Mouse (Mus musculus): Measurements from ENCODE around the gene Bcar3. TPM values are rescaled to one million over a fixed set of nuclear protein-coding genes. Genes with fewer than 3 reads are reported as not detected.

The Bcar3 gene
- total RNA-seq, 2 experiments from 2014 or later = 14.1 to 23.2 TPM

DNA sequence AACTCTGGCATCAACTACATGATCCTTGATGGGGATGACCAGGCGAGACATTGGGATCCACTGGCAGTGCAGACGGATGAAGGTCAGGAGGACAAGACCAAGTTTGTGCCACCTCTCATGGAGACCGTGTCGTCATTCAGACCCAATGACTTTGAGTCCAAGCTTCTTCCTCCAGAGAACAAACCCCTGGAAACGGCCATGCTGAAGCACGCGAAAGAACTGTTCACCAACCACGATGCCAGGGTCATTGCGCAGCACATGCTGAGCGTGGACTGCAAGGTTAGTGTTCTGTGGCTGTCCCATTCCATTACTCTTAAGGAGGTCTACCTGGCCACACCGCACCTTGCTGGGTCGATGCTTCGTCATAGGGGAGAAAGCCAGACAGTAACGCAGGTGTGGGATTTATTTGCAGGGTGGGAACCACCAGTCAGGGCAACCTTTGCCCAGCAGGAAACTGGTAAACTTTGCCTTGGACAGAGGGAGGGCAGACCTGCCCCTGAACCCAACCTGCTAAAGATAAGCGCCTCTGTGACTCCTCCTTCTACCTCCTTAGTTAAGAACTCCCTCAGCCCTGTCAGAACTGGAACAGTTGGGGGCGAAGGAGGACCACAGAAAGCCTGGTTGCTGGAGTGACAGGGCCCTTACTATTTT lies 218.9 kb downstream of the Bcar3 start:
- no peak for DNase-seq

DNA sequence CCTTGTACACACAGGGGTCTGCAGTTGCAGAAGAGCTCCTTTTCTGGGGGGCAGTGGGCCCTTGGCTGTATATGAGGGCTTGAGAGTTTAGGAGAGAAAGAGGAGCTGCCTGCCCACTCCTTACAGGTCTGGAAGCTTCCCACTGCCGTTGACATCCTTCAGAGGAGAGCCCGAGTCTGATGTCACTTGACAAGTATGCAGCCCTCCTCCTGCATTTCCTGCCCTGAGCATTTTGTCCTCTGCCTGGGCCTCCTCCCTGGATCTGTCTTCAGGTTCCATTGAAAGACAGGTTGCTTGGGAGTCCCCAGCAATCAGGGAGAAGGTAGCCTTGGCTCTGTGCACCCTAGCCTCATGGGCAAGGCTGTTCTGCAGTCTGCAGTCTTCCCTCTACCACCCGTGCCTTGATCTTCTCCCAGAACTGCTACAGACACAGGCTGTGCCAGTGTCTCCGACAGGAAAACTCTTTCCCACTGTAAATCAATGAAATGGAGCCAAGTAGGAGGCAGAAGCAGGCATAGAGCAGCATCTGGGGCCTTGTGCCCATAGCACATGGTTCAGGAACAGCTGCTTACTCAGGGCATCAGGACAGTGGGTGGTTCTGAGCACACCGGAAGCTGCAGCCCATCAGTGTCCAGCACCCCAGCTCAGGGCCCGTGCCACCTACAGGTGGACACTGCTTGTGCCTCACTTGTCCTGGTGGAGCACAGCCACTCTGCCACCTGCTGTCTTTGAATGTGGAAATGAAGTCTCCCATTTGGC lies 221.8 kb downstream of the Bcar3 start:
- DNase-seq = no peak

DNA sequence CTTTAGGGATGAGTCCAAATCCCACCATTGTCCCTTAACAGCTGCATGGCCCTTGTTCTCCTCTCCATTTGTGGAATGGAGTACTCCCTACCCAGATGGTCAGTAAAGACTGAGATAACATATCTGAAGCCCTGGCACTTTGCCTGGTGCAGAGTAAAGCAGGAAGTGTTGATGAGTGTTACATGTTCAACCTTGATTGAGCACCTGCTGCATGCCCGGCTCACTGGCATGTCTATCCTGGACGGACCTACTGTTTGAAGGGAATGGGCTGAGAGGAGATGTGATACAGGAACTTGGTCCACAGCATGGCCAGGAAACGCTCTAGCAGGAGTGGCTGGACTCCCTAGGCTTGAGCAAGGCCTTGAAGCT lies 222.4 kb downstream of the Bcar3 start:
- DNase-seq = no peak

DNA sequence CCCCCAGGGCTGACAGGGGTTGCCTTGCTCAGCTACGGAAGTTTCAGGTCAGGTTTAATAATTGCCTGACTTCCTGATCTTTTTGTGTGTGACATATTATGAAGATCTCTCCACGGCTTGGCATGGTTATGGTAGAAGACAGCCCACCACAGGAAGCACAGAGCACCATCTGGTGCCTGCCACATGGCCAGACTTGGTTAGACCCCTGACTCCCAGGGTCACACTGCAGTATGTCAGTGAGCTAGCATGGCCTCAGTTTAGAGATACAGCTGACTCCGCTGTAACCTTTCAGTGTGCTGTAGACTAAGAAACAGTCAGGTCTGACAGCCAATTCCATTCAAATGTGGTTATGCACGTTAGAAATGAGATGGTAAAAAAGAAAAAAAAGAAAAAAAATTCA lies 223.8 kb downstream of the Bcar3 start:
- DNase-seq = no peak

DNA sequence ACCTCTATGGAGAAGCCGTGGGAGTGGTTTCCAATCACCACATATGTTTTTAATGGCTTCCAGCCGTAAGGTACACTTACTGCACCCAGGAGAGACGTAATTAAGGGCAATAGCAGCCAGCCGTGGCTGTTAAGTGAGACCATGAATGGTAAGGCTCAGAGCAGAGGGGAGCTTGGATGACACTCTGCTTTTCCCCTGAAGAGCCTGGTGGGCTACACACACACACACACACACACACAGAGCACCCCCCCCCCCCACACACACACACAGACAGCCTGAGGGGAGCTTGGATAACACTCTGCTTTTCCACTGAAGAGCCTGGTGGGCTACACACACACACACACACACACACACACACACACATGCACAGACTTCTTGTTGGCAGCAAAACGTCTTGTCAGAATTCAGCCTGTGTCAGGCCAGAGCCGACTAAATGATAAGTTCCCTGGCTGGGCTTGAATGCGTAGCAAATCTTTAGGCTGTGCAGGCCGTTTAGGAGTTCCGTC lies 224.3 kb downstream of the Bcar3 start:
- DNase-seq = no peak

DNA sequence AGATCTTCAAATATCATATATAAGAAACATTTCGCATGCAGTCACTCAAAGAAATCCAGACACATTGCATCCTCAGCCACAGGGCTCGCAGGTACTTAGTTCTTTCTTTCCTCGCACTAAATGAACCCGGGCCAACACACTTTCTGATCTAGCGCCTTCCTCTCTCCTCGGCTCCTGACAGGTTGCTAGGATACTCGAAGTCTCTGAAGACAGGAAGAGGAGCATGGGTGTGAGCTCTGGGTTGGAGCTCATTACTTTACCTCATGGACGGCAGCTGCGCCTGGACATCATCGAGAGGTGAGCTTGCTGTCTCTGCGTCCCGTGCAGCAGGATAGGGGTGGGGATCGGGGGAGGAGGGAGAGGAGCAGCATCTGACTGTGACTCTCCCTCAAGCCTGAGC lies 225.1 kb downstream of the Bcar3 start:
- no peak for DNase-seq

DNA sequence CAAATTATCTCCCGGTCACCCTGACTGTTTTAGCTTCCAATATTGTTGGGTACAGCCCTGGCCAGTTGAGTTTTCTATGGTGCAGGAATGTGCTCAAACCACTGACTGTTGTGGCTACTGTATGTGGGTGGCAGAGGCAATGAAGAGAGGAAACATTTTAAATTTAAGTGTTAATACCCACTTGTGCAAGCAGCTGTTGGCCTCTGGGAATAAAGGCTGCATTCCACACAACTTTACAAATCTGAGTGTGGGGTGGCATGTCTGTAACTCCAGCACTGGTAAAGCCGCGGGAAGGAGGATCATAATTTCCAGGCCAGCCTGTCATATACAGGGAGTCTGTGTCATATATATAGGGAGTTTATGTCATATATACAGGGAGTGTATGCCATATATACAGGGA lies 226.4 kb downstream of the Bcar3 start:
- DNase-seq = no peak

DNA sequence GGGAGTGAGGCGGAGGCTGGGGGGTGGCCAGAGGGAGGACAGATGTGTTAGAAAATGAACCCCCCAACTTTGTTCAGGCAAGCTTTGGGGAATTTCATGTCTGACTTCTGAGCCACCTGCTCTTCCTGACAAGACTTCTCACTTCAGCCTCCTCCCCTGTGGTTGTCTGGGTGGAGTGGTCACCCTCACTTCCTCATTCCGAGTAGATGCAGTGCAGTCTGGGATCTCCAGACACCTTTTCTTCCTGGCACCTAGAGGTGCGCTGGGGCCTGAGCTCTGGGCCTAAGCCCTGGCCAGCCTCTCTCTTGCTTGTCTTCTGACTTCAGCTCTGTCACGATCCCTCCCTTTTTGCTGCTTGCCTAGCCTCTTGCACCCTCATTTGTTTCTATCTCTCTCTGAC lies 226.9 kb downstream of the Bcar3 start:
- DNase-seq = no peak

DNA sequence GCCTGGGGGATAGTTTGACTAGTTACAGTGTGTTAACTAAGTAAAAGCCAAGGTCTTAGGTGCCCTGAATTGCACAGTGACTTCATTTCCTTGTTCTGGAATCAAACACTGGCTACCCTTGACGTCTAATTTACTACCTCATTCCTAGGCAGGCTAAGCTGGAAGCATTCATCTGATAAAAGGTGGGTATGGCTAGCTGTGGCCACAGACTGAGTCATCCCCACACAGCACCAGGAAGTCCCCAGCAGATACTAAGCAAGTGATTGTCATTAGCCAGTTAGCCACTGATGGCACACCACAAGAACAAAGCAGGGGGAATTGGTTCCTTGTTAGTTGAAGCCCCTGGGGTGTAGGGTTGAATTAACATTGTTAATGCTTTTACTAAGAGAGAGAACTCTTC lies 227.4 kb downstream of the Bcar3 start:
- no peak for DNase-seq

DNA sequence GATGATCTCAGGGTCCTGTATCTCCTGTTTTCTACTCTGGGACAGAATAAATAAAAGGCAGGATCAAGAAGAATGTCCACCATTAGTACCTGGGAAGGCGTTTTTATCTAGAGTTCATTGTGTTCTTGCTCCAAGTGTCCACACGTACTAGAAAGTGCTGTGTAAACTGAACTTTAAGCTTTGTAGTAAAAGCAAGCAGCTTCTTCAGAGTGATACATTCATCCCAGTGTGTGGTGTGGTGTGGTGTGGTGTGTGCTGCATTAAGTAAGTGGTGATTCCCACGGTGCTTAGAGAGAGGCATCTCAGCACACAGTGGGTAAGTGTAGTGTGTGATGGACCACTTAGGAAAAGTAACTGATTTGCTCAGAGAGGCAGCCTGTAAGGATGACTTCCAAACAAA lies 234.5 kb downstream of the Bcar3 start:
- no peak for DNase-seq

DNA sequence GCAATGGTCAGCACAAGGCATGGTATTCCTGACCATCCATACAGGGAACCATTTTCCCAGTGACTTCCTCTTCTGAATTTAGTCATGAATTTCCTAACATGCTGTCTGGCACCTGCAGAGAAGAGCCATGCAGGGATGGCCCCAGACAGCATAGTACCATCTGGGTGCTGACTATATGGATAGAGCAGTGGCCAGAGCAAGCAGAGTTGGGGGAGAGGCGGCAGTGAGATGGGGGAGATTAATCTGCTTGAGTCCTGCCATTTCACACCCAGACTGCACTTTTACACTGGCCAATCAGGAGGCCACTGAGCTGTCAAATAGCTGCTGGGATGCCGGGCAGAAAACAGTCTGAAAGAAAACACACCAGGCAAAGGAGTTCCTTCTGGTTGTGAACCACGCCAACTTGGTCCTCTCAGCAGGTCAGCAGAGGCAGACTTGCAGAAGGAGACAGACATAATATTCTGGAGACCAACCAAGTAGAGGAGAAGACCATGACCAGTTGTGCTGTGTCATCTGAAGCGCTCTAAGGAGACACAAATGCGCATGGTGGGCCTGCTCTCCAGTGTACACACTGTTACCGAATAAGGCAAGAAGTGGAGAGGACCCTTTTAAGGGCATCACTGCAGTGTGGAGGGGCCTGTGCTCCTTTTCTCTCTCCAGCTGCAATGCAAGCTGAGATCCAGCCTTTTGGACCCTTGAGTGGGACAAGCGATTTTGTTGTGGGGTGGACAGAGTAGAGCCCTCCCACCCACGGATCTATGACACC lies 242.2 kb downstream of the Bcar3 start:
- no peak for DNase-seq

DNA sequence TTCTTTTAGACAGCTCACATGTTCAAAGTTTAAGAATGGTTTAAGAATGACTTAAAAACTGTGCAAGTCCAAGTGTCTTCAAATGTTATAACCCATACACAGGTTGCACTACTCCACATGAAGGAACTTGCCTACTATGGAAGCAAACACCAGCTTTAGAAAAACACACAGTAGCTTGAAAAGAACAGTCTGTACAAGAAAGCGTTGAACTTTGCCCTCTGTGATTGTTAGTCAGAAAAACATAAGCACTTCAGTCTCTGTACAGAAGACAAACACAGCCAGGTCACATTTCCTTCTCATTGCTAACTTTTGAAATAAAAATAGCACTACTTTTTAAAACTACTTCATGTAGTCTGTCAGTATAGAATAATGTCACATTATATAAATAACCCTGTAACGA lies 244.9 kb downstream of the Bcar3 start:
- no peak for DNase-seq

DNA sequence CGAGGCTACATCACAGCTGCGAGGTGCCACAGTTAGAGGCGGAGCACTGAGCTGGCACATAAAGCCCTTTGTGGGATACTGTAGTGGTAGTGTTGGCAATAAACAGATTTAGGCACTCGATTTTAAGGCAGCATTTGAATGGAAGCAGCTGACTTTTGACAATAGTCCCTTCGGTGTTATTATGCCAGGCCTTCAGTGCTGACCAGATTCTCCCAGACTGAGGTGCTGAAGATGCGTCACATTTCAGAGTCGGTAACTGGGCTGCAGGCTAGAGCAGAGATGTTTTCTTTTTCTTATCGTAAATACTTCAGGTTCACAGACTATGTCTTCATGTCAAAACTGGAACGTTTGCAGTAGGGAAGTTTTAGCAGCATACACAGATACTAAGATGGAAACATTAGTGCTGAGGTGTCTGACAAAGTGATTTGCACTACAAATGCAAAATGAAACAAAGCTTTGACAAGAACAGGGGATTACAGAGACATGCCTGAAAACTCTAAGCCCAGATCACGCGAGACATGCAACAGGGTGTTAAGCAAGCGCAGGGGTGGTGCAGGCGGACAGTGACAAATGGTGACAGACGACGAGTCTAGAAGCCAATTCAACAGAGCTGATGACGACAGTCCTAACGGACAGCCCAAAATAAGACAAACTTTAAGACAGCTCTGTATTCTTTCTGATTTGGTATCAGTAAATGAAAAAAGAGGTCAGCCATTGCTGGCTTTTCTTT lies 246.2 kb downstream of the Bcar3 start:
- DNase-seq = no peak

DNA sequence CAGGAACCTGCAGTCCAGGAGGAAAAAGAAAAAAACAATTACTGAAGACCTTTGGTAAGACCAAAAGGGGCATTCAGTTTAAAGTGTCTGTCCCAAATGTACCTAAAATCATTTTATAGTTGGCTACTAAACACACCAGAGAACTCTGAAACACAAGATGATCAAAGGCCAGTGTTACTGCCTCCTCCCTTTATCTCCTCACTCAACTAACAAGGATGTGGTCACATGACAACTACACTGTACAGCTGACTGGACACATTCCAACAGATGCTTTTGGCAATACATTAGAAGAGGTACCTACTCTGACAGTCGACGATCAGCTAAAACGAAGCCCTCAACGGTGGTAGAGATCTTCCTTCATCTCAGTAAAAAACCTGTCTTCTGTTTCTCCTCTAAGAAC lies 247.0 kb downstream of the Bcar3 start:
- DNase-seq = no peak

DNA sequence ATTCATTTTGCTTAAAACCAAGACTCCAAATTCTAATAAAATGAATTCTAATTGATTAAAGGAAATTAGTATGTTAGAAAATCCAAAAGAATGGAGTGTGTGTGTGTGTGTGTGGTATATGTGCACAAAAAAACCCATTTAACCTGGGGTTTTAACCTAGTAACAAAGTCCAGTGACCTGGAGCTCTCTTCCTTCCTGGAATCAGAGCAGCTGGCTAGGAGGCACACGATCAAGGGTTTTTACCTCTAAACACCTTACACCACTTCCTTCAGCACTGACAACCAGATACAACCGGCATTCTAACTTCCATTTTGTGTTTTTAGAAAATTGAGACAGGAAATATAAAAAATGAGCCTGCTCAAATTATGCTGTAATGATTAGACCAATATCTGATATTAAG lies 251.4 kb downstream of the Bcar3 start:
- no peak for DNase-seq

DNA sequence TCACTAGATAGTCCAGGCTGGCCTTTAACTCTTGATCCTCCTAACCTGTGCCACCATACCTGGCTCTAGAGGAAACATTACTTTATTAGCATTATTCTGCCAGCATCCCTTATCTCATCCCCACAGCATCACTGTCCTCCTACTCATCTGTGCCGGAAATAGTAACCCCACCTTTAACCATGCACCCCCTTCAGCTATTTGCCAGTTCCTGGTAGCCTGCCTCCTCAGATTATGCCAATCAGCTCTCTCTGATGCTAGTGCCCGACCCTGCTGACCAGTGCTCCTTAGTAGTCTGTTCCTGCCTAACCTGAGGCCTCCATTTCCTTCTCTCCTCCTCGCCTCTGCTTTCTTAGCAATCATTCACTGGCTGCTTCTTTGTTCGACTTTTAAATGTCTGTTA lies 253.5 kb downstream of the Bcar3 start:
- DNase-seq = no peak

DNA sequence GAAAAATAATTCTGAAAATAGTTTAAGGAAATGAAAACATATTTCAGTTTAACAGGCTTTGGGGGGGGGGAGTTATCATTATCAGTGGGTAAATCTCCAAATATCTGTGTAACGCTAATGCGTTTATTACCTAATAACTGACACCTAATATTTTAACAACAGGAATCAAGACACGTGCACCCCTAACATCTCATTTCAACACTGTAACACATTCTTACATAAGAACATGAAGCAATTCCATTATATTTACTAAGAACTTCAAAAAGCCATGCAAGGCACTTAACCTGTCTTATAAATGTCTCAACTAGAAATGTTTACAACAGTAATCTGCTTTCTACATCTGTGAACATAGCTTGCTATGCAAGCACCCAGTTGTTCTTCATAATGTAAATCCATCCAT lies 257.2 kb downstream of the Bcar3 start:
- no peak for DNase-seq

DNA sequence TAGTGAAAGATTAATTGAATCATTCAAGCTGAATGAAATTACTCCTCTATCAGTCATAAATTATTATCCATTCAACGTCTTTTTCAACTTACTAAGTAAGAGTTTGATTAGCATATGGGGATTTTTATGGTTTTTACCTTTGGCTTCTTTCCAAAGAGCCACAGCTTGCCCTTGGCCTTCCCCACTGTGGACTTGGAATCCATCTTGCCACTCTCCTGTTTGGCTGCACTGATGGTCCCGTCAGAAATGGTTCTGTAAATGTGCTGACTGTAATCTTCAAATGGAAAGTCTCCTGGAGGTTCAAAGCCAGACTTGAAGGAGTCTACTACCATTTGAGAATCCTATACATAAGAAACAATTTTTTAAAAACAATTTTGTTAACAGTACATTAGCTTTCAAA lies 263.8 kb downstream of the Bcar3 start:
- DNase-seq = no peak

DNA sequence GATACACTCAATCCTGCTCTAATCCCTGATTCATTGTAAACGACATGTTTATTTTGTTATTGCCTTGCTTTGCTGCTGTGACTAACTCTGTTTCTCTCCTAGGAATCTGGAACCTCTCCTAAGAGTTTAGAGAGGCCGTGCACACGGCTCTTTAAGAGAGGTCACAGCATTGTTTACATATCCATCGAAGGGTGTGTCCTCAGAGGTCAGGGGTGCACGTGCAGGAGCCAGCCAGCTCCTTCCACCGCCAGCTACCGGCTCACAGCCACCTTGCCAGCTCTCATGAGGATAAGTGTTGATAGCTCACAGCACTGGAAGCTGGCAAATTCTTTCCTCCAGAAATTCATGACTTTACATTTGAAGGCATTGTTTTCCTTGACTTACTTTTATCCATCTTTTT lies 271.3 kb downstream of the Bcar3 start:
- no peak for DNase-seq

DNA sequence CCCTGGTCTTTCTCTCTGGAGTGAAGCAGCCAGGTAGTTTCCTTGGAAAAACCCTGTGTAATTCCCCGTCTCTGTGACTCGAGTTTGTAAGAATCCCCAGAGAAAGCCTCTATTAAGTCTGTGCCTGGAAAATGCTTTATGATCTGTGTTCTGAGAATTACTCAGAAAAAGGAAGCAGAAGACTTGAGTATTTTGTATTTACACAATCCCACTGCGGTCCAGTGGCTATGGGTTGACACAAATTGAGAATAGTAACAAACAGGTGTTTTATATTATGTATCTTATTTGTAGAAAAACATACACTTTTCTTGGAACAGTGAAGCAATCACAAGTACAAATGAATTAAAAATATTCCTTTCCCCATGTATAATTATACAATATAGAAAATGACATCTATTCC lies 272.2 kb downstream of the Bcar3 start:
- no peak for DNase-seq

DNA sequence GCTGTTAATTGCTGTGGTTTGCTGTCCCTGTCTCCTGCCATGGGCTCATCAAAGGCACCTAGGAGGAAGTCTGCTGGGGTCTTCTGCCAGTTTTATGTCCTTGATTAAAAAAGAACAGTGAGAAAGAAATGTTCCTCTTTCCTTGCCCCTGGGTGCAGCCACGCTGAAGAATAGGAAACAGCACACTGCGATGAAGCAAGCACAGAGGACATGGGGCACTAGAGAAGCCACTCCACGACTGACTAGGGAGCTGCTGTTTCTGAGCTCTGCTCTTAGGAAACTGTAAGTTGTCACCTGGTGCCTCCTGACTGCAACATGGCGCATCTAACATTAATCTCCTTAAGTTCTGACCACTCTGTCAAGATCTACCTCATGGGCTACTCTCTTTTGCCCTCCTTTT lies 272.6 kb downstream of the Bcar3 start:
- no peak for DNase-seq

DNA sequence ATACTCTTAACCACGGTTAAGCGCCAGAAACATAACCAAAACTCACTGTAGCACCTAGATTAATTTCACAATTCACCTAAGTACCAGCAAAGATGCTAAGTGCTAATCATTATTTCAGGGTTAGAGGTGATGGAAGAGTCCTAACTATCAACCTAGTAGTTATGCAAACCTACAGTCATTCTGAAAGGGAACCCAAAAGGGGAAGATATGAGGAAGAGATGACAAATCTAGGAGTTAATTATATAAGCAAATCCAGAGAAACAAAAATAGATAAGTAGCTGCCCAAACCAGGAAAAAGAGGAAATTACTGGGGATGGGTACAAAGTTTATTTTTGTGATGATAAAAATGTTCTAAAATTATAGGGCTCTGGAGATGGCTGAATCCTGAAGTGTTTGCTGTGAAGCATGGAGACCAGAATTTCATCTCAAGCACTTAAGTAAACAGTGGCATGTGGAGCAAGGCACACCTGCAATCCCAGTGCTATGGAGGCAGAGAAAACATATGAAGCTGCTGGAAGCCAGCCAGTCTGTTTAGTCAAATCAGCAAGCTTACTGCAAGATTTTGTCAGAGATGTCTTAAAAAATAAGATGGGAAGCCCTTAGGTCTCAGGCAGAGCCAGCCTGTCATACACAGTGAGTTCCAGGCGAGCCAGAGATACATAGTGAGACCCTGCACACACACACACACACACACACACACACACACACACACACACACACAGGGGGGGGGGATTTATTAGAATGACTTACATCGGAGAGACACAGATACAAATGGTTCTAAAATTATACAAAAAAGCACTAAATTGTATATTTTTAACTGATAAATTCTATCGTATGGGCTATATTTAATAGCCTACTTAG lies 279.7 kb downstream of the Bcar3 start:
- no peak for DNase-seq
